Mouse (Mus musculus): ENCODE results near the gene Trim44. TPM values are rescaled to one million over a fixed set of nuclear protein-coding genes. Genes with fewer than 3 reads are reported as not detected.

The Trim44 gene
- total RNA-seq, 4 experiments from 2014 or later: 175 to 199 (median 188) TPM

GRCm38 (mm10) chr2:102365983-102366545, 41.6 kb downstream of the Trim44 start:
- DNase-seq (ENCODE audit: low spot score in 2 of 2): no peak

- DNase-seq (ENCODE audit: low spot score in 2 of 2): no peak
Measured at GRCm38 (mm10) chr2:102364565-102365200, 42.9 kb downstream of the Trim44 start.

GRCm38 (mm10) chr2:102362896-102363530, 44.6 kb downstream of the Trim44 start:
- no peak for DNase-seq (ENCODE audit: low spot score in 2 of 2)

- no peak for DNase-seq (ENCODE audit: low spot score in 2 of 2)
Measured at GRCm38 (mm10) chr2:102362266-102362665, 45.4 kb downstream of the Trim44 start.

- DNase-seq (ENCODE audit: low spot score in 2 of 2): no peak
Measured at GRCm38 (mm10) chr2:102356879-102357695, 50.5 kb downstream of the Trim44 start.

GRCm38 (mm10) chr2:102354076-102354475, 53.6 kb downstream of the Trim44 start:
- no peak for DNase-seq (ENCODE audit: low spot score in 2 of 2)

- DNase-seq (ENCODE audit: low spot score in 2 of 2): no peak
Measured at GRCm38 (mm10) chr2:102341429-102341828, 66.2 kb downstream of the Trim44 start.

- DNase-seq (ENCODE audit: low spot score in 2 of 2): no peak
Measured at GRCm38 (mm10) chr2:102336816-102337215, 70.8 kb downstream of the Trim44 start.

GRCm38 (mm10) chr2:102331932-102332331, 75.7 kb downstream of the Trim44 start:
- DNase-seq (ENCODE audit: low spot score in 2 of 2): no peak

GRCm38 (mm10) chr2:102331092-102331491, 76.5 kb downstream of the Trim44 start:
- DNase-seq (ENCODE audit: low spot score in 2 of 2): no peak

- no peak for DNase-seq (ENCODE audit: low spot score in 2 of 2)
Measured at GRCm38 (mm10) chr2:102325921-102326320, 81.7 kb downstream of the Trim44 start.

- DNase-seq (ENCODE audit: low spot score in 2 of 2): no peak
Measured at GRCm38 (mm10) chr2:102324336-102324735, 83.3 kb downstream of the Trim44 start.

GRCm38 (mm10) chr2:102316540-102316939, 91.1 kb downstream of the Trim44 start:
- DNase-seq (ENCODE audit: low spot score in 2 of 2): peak in 1 of 2 experiments; percentile 79

GRCm38 (mm10) chr2:102315153-102315552, 92.5 kb downstream of the Trim44 start:
- no peak for DNase-seq (ENCODE audit: low spot score in 2 of 2)

GRCm38 (mm10) chr2:102314610-102315009, 93.0 kb downstream of the Trim44 start:
- no peak for DNase-seq (ENCODE audit: low spot score in 2 of 2)

- no peak for DNase-seq (ENCODE audit: low spot score in 2 of 2)
Measured at GRCm38 (mm10) chr2:102314068-102314467, 93.6 kb downstream of the Trim44 start.

GRCm38 (mm10) chr2:102312903-102313302, 94.7 kb downstream of the Trim44 start:
- no peak for DNase-seq (ENCODE audit: low spot score in 2 of 2)

- no peak for DNase-seq (ENCODE audit: low spot score in 2 of 2)
Measured at GRCm38 (mm10) chr2:102303274-102303673, 104.4 kb downstream of the Trim44 start.

- DNase-seq (ENCODE audit: low spot score in 2 of 2): peak in 1 of 2 experiments; percentile 36
Measured at GRCm38 (mm10) chr2:102302532-102302931, 105.1 kb downstream of the Trim44 start.

- DNase-seq (ENCODE audit: low spot score in 2 of 2): no peak
Measured at GRCm38 (mm10) chr2:102294827-102295270, 112.8 kb downstream of the Trim44 start.

- DNase-seq (ENCODE audit: low spot score in 2 of 2): no peak
Measured at GRCm38 (mm10) chr2:102293181-102293580, 114.4 kb downstream of the Trim44 start.

GRCm38 (mm10) chr2:102292051-102292450, 115.6 kb downstream of the Trim44 start:
- no peak for DNase-seq (ENCODE audit: low spot score in 2 of 2)
